Mouse (Mus musculus) forebrain, embryonic 12.5 days (tissue): Measurements from ENCODE around the gene Mkrn2os. TPM values are rescaled to one million over a fixed set of nuclear protein-coding genes. Genes with fewer than 3 reads are reported as not detected.

Source experiments
- ATAC-seq: fragments of 200-750 bp; cut with Nextera tagmentation; 2 replicates; pipeline ENCODE4 v1.8.0; 2017; ENCODE audit warnings: moderate TSS enrichment; ENCODE audit not compliant: low FRiP score
- H3K27ac ChIP-seq: fragments of 300-500 bp; sonication (generic); 2 replicates; pipeline ENCODE4 v1.5.1; 2016; ENCODE audit warnings: mild to moderate bottlenecking
- H3K27me3 ChIP-seq: fragments of 300-500 bp; sonication (generic); 2 replicates; pipeline ENCODE4 v1.6.1; 2016; ENCODE audit warnings: mild to moderate bottlenecking
- H3K36me3 ChIP-seq: fragments of 300-500 bp; sonication (generic); replicated peaks from 2 replicates; pipeline ENCODE4 v1.6.1; 2016; ENCODE audit warnings: mild to moderate bottlenecking
- H3K4me1 ChIP-seq: fragments of 300-500 bp; sonication (generic); 2 replicates; pipeline ENCODE4 v1.6.1; 2016
- H3K4me2 ChIP-seq: fragments of 300-500 bp; sonication (generic); 2 replicates; pipeline ENCODE4 v1.6.1; 2016; ENCODE audit warnings: mild to moderate bottlenecking, moderate library complexity
- H3K4me3 ChIP-seq: fragments of 300-500 bp; sonication (generic); replicated peaks from 2 replicates; pipeline ENCODE4 v1.5.1; 2016; ENCODE audit warnings: mild to moderate bottlenecking
- H3K9ac ChIP-seq: fragments of 300-500 bp; sonication (generic); 2 replicates; pipeline ENCODE4 v1.6.1; 2016; ENCODE audit warnings: mild to moderate bottlenecking
- H3K9me3 ChIP-seq: fragments of 300-500 bp; sonication (generic); 2 replicates; pipeline ENCODE4 v1.6.1; 2016
- WGBS: fragments of 180-500 bp; shearing (Covaris S2); methylation state at CpG from one replicate; pipeline ENCODE4 v1.1.7; 2016; 5-methylcytosine and 5-hydroxymethylcytosine counted together
- polyA plus RNA-seq: library from polyadenylated mRNA; unstranded; fragments of >200 nt; fragmentation: Nextera tagmentation; extraction: Ambion mirVana; gene quantifications from 2 replicates; pipeline ENCODE4 v1.2.1, GENCODE M21; 2016

Mkrn2os gene
- polyA plus RNA-seq, 1 experiment from 2014 or later: 0.32 TPM

DNA sequence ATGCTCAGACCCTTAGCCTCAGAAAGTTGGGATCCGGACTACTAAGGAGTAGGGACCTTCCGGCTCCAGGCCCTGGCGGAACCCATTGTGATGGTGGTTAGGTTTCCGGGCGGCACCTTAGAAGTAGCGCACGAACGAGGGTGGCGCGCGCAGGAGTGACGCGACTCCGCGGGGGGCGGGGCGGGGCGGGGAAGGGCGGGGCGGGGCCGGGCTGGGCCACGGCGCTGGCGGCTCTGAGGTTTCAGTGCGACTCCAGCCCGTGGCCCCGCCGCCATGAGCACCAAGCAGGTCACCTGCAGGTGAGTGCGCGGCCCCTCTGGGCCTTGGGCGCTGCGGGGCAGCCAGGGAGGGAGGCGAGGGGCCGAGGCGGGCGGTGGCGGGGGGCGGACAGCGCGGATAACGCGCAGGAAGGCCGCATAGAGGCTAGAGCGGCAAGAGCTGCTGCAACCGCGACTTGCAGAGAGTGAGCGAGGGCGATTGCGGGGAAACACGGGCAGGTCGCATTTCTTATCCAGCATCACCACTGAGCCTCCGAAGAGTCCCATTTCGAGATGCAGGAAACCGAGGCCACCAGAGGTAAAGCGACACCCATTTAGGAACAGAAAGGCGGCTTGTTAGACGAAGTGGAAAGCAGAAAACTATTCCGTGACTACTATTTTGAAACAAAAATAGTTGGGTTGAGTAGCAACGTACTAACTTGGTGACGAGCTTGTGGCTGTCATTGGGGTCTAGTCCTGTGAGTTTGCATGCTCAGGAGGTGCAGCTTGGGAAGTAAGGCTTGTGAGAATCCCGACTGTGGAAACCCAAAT, 9.5 kb upstream of the Mkrn2os start, which contains the start of gene Mkrn2:
Mkrn2 (plus strand) TSS at position 188 of the 809 bp plus-strand sequence.
- H3K9me3 ChIP-seq: no peaks in the 10 kb centered on the region
- peak within 1 kb of the TSS; percentile 73 for H3K4me2 ChIP-seq
- peak within 1 kb of the TSS; percentile 91 for H3K9ac ChIP-seq
- H3K4me1 ChIP-seq: peaks cover 12% of the 10 kb centered on the region
- no peaks in the 10 kb centered on the region for H3K36me3 ChIP-seq
- H3K4me3 ChIP-seq: peak within 1 kb of the TSS; percentile 96
- under 1% methylated on average over 53 of the region's 61 CpGs for WGBS
- H3K27ac ChIP-seq: peak within 1 kb of the TSS; percentile 70
- no peaks in the 10 kb centered on the region for H3K27me3 ChIP-seq
- peak; percentile 96 for ATAC-seq

DNA sequence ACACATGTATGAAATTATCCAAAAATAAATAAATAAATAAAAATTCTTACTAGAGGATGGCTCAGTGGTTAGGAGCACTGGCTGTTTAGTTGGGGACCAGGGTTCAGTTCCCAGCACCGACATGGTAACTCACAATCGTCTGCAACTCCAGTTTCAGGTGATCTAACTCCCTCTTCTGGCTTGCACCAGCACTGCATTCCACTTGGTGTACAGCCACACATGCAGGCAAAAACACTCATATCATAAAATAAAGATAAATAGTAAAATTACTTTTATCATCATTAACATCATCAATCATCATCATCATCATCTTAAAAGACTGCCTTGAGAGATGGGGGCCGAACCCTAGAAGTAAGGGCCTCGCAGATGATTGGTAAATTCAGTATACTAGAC, 8.9 kb upstream of the Mkrn2os start:
- Histone ChIP-seq H3K27ac (no peak overlapping the region), H3K27me3 (no peaks in the 10 kb centered on the region), H3K4me1 (peaks cover 12% of the 10 kb centered on the region), H3K36me3 (no peaks in the 10 kb centered on the region), H3K9me3 (no peaks in the 10 kb centered on the region), H3K4me2 (peak overlapping the region; percentile 73), H3K4me3 (peak overlapping the region; percentile 96), H3K9ac (peak overlapping the region; percentile 91; the same call in 1 of the 2 replicates)
- peak; percentile 15 for ATAC-seq
- 66% methylated on average over 4 of the region's 4 CpGs for WGBS

DNA sequence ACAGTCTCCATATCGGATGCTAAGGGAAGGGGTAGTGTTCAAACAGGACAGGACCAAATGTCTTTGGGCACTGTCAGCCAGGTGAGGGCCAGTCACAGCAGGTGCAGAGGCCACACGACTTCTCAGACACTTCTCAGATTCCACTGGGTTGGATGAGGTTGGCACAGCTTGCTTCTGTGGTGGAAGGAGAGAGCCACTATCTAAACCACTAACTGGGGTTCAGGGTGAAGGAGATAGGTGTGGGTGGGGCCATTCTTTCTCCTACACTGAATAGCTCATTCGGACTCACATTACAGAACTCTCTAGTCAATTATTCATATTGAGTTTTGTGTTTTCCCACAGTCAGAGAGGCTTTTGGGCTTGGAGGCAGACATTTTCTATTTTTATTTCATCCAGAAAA, 3.3 kb upstream of the Mkrn2os start:
- Histone ChIP-seq H3K4me1 (no peaks in the 10 kb centered on the region), H3K4me2 (no peak overlapping the region)
- WGBS: 71% methylated on average over 3 of the region's 3 CpGs

DNA sequence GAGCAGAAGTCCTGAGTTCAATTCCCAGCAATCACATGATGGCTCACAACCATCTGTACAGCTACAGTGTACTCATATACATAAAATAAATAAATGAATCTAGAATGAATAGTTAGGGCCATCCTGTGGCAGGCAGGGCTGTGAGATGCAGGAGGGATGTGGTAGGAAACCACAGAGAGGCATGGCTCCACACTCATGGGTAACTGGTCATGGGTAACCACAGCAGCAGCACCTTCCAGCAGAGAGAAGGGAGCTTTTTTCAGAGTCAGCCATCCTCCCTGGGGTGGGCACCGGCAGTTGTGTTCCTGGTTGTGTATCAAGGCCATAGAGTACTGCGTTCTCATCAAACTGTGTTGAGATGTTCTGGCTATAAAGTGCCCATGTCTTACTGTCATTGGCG, 2.1 kb upstream of the Mkrn2os start:
- 95% methylated on average over 3 of the region's 3 CpGs for WGBS
- no peak overlapping the region for H3K4me2 ChIP-seq

More for the DNA sequence above, 3.3 kb upstream of the Mkrn2os start:
- Histone ChIP-seq H3K9me3 (no peaks in the 10 kb centered on the region), H3K36me3 (no peaks in the 10 kb centered on the region), H3K4me3 (no peak overlapping the region), H3K27me3 (no peaks in the 10 kb centered on the region; the same call in 1 of the 2 replicates), H3K9ac (no peak overlapping the region), H3K27ac (no peak overlapping the region)
- ATAC-seq: no peak

DNA sequence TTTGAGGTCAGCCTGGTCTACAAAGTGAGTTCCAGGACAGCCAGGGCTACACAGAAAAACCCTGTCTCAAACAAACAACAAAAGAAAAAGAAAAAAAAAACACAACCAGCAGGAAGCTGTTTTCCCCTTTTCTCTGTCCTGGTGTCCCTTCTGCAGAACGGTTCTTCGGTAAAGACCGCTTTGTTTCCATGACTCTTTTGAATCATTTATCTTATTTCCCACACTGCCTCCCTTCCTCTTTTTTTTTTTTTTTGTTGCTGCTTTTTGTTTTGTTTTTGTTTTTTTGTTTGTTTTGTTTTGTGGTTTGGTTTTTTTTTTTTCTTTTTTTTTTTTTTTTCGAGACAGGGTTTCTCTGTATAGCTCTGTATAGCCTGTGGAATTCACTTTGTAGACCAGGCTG, 876 bp upstream of the Mkrn2os start:
- Histone ChIP-seq H3K4me3 (no peak overlapping the region), H3K36me3 (no peaks in the 10 kb centered on the region), H3K9ac (no peak overlapping the region), H3K27ac (no peak overlapping the region), H3K9me3 (no peaks in the 10 kb centered on the region), H3K4me1 (no peaks in the 10 kb centered on the region), H3K4me2 (no peak overlapping the region), H3K27me3 (no peaks in the 10 kb centered on the region; the same call in 1 of the 2 replicates)
- 84% methylated on average over 4 of the region's 4 CpGs for WGBS
- no peak for ATAC-seq

More for the DNA sequence above, 2.1 kb upstream of the Mkrn2os start:
- no peaks in the 10 kb centered on the region; the same call in 1 of the 2 replicates for H3K27me3 ChIP-seq
- no peak overlapping the region for H3K27ac ChIP-seq
- H3K9ac ChIP-seq: no peak overlapping the region
- no peaks in the 10 kb centered on the region for H3K36me3 ChIP-seq
- H3K4me1 ChIP-seq: no peaks in the 10 kb centered on the region
- ATAC-seq: no peak
- H3K9me3 ChIP-seq: no peaks in the 10 kb centered on the region
- H3K4me3 ChIP-seq: no peak overlapping the region

DNA sequence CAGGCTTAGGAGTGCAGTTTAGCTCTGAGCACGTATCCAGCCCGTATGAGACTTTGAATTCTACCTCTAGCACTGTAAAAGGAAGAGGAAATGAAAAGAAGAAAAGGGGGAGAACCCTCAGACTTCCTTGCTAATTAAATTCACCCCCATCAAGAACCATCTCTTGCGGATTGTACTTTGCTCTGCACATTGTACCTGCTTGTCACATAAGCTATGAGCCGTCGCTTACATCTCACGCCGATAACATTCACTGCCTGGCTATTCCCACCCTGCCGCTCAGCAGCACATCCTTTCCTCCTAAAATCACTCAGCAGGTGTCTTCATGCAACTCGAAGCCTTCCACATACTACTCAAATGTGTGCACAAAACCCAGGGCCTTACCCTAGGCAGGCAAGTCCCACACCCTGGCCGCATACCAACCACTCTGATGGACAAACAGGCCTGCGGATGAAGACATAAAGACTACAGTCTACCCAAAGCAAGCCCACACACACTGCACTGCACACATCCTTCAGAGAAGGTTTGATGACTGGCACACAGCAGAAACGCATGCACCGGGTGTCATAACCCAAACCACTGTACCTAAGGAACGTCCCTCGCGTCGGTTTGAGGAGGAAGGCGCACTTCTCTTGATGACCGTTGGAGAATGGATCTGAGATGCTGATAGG, 550 bp downstream of the Mkrn2os start:
- Histone ChIP-seq H3K36me3 (no peaks in the 10 kb centered on the region), H3K4me1 (no peaks in the 10 kb centered on the region), H3K4me2 (no peak overlapping the region), H3K9ac (no peak overlapping the region), H3K9me3 (no peaks in the 10 kb centered on the region), H3K27me3 (no peaks in the 10 kb centered on the region; the same call in 1 of the 2 replicates), H3K4me3 (no peak overlapping the region), H3K27ac (no peak overlapping the region)
- ATAC-seq: no peak
- 90% methylated on average over 19 of the region's 19 CpGs for WGBS

DNA sequence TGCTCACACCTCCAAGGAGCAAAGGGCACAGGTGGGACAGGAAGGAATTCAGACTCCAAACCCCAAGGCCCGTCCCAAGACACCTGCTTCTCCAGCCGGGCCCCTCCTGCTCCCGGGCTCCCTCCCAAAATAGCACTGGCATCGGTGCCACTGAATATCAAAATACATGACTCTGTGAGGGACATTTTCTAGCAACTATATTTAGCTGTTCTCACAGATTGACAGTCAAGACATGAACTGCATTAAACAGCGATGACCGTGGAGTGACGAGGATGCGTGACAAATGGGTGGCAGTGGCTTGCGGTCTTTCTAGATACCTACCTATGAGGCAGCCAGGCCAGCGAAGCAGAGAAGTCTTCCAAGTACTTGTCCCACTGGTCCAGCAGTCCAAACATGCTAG, 6.1 kb downstream of the Mkrn2os start:
- H3K4me2 ChIP-seq: no peak overlapping the region
- H3K27me3 ChIP-seq: no peaks in the 10 kb centered on the region
- H3K36me3 ChIP-seq: peaks cover 4% of the 10 kb centered on the region; the same call in 1 of the 2 replicates
- 92% methylated on average over 10 of the region's 10 CpGs for WGBS
- no peak for ATAC-seq
- H3K27ac ChIP-seq: no peak overlapping the region
- no peak overlapping the region for H3K9ac ChIP-seq
- no peak overlapping the region for H3K4me3 ChIP-seq
- H3K9me3 ChIP-seq: no peaks in the 10 kb centered on the region
- no peaks in the 10 kb centered on the region for H3K4me1 ChIP-seq

DNA sequence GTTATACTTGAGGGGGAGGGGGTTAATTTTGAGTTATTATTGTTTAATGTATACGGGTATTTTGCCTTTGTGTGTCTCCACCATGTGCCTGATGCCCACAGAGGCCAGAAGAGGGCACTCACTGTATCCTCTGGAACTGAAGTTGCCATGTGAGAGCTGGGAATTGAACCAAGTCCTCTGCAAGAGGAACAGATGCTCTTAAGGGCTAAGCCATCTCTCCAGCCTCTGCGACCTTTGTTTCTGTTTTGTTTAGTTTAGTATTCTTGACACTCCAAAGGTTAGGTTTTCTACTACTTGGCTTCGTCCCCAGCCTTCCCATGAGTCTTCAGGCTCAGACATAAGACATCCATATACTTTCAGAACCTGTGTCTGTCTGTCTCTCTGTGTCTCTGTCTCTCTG, 8.2 kb downstream of the Mkrn2os start:
- no peak overlapping the region for H3K4me2 ChIP-seq
- no peak for ATAC-seq
- H3K9me3 ChIP-seq: no peaks in the 10 kb centered on the region
- no peaks in the 10 kb centered on the region for H3K27me3 ChIP-seq
- H3K27ac ChIP-seq: no peak overlapping the region
- 82% methylated on average over 3 of the region's 3 CpGs for WGBS
- H3K4me3 ChIP-seq: no peak overlapping the region
- H3K4me1 ChIP-seq: no peaks in the 10 kb centered on the region
- no peak overlapping the region for H3K9ac ChIP-seq
- peaks cover 15% of the 10 kb centered on the region for H3K36me3 ChIP-seq

DNA sequence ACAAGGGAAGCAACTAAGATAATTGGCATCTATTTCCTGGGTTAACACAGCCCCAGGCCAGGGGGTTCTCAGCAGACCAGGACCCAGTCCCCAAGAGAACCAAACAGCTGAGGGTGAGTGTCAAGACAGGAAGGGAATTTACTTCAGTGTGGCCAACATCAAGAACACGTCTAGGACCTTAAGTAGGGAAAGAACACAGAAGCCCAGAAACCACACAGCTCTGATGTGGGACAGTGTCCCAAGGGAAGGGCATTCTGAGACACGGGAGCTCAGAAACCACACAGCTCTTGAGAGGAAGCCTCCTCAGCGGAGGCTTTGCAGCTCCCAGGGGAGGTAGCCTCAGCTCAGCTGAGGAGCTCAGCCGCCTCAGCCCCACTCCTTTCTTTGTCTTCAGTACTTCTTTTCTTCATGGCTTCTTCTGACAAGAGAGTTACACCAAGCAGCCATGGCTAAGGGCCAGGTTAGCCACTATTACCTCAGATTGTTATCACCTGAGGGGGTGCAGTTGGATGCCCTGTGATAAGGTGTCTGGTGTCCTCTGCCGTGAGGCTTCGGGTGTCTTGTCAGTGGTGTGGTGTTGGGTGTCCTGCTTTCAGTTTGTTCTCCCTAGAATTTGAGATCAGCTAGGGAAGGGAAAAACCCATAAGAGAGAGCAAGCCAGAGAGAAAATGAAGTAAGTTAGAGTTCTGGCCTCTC, 8.8 kb downstream of the Mkrn2os start:
- H3K4me1 ChIP-seq: no peaks in the 10 kb centered on the region
- no peak overlapping the region for H3K4me3 ChIP-seq
- ATAC-seq: no peak
- H3K4me2 ChIP-seq: no peak overlapping the region
- peaks cover 19% of the 10 kb centered on the region for H3K36me3 ChIP-seq
- no peak overlapping the region for H3K27ac ChIP-seq
- WGBS: 85% methylated on average over 6 of the region's 6 CpGs
- no peak overlapping the region for H3K9ac ChIP-seq
- H3K27me3 ChIP-seq: no peaks in the 10 kb centered on the region
- H3K9me3 ChIP-seq: no peaks in the 10 kb centered on the region

DNA sequence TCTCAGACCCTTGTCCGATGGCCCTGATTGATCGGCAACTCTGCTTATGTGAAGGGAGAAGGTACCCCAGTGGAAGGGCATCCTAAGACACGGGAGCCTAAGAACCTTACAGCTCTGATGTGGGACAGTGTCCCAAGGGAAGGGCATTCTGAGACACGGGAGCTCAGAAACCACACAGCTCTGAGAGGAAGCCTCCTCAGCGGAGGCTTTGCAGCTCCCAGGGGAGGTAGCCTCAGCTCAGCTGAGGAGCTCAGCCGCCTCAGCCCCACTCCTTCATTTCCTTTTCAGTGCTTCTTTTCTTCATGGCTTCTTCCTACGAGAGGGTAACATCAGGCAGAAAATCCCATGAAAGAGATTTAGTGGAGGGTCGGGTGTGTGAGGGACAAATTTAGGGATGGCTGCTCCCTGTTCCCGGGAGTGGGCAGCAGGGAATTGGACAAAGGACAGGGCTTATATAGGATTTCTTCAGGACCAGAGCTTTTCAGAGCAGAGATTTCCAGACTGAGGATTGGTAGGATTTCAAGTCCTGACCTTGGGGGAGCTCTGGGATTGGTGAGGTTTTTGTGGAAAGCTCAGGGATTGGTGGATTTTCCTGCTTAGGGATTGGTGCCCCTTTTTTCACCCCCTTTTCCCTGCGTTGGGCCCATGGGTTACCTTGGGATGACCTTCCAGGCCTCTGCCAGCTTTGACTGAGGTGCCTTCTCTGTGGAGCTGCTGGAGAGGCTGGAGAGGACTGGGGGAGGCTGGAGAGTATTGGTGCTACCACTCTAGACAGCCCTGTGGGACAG, 9.9 kb downstream of the Mkrn2os start:
- no peak for ATAC-seq
- Histone ChIP-seq H3K27ac (no peak overlapping the region), H3K4me2 (no peak overlapping the region), H3K27me3 (no peaks in the 10 kb centered on the region), H3K36me3 (peaks cover 30% of the 10 kb centered on the region), H3K4me1 (no peaks in the 10 kb centered on the region), H3K9me3 (no peaks in the 10 kb centered on the region), H3K4me3 (no peak overlapping the region), H3K9ac (no peak overlapping the region)
- 79% methylated on average over 10 of the region's 10 CpGs for WGBS

DNA sequence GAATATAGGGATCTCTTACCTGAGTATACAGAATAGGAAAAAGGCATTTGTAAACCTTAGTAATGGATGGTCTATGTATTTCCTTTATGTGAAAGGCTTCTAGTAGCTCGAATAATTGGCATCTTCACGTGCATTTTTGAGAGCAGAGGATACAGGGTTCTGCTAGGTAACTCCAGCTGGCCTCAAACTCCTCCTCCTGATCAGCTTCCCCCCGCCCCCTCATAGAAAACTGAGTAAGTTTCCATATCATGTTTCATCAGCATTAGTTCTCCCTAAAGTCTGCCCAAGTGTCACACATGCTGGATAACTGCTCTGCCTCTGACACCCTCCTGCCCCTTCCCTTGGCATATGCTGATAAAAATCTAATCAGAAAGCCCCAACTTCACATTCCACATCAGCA, 11.6 kb downstream of the Mkrn2os start:
- Histone ChIP-seq H3K4me3 (no peak overlapping the region), H3K27me3 (no peaks in the 10 kb centered on the region), H3K27ac (no peak overlapping the region), H3K4me1 (no peaks in the 10 kb centered on the region), H3K9me3 (no peaks in the 10 kb centered on the region), H3K4me2 (no peak overlapping the region), H3K9ac (no peak overlapping the region), H3K36me3 (peaks cover 46% of the 10 kb centered on the region)
- ATAC-seq: no peak
- WGBS: 84% methylated on average over 3 of the region's 3 CpGs

DNA sequence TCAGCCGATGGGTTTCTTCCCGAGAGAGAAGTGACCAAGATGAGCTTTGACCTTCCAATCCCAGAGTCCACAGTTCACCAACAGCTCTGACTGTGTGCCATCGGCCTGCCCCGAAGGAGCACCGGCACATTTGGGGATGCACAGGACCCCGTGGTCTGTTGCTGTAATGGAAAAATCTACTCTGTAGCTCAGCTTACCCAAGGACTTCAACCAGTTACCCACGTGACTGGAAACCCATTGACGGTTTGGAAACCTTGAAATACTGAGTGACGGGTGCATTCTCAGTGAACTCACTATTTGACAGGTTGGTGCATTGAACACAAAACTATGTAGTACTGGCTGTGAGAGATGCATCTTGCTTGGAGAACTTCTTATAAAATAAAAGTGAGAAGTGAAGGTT, 14.4 kb downstream of the Mkrn2os start:
- WGBS: 87% methylated on average over 9 of the region's 9 CpGs
- Histone ChIP-seq H3K27me3 (no peaks in the 10 kb centered on the region), H3K4me2 (no peak overlapping the region), H3K4me1 (no peaks in the 10 kb centered on the region), H3K9me3 (no peaks in the 10 kb centered on the region), H3K36me3 (peaks cover 60% of the 10 kb centered on the region), H3K27ac (no peak overlapping the region), H3K4me3 (no peak overlapping the region), H3K9ac (no peak overlapping the region)
- no peak for ATAC-seq
